8 mouse cellular contexts compared by ENCODE assay signal in genomic region chr3:121577032-121577591, GRCm38 (mm10). TPM values are rescaled to one million over a fixed set of nuclear protein-coding genes. Genes with fewer than 3 reads are reported as not detected.
DNase-seq lines count a peak whose midpoint lies in the region; ATAC-seq and TF ChIP-seq lines count a peak whose summit lies in the region.

No protein-coding gene starts in this region.

- no peaks in the 10 kb centered on the region for H3K36me3 ChIP-seq in G1E (replicated peaks)
- no peaks in the 10 kb centered on the region for H3K36me3 ChIP-seq in kidney, embryonic 16.5 days (ENCODE audit: insufficient read depth, low read length)

- DNase-seq in G1E (ENCODE audit: low spot score): peak; percentile 8
- DNase-seq in heart, adult 8-10 months (ENCODE audit: low spot score): peak; percentile 75
- no peak for DNase-seq in right cerebral cortex, postnatal 10 days (ENCODE audit: low spot score in 2 of 2)
- no peak for DNase-seq in right cerebral cortex, postnatal 36 days (ENCODE audit: low spot score in 2 of 2)
- DNase-seq in spleen, postnatal 14 days (ENCODE audit: low spot score in 2 of 2): no peak

- 0 out of 2 replicates have a peak, but pooled peaks cover 2% of the 10 kb centered on the region for H3K27me3 ChIP-seq in G1E (ENCODE audit: insufficient read depth, low read length)
- H3K27me3 ChIP-seq in kidney, embryonic 16.5 days (ENCODE audit: insufficient read depth, low read length): no peaks in the 10 kb centered on the region

- 0 out of 2 replicates have a peak overlapping the region, but pooled peaks have one; percentile 5 for H3K9ac ChIP-seq in kidney, embryonic 16.5 days (replicated peaks; ENCODE audit: low read length)

- 19% methylated on average over 10 of the region's 10 CpGs for WGBS in kidney, embryonic 16.5 days

- H3K4me1 ChIP-seq in G1E (ENCODE audit: insufficient read depth, low read depth, low read length): peaks cover 10% of the 10 kb centered on the region
- H3K4me1 ChIP-seq in bone marrow macrophage, adult 2 months (ENCODE audit: control insufficient read depth, insufficient read depth, low read length): peaks cover 18% of the 10 kb centered on the region
- peaks cover 17% of the 10 kb centered on the region for H3K4me1 ChIP-seq in kidney, embryonic 16.5 days (ENCODE audit: insufficient read depth, low read length)

- TF ChIP-seq CTCF in G1E (IDR thresholded peaks at IDR 0.05; ENCODE audit: low read depth, low read length): no peak
- TF ChIP-seq CTCF in bone marrow macrophage, adult 2 months (IDR thresholded peaks at IDR 0.05; ENCODE audit: low read depth, low read length): no peak

- no peak overlapping the region; the same call in 1 of the 2 replicates for H3K4me3 ChIP-seq in G1E (ENCODE audit: low read depth, low read length)
- H3K4me3 ChIP-seq in bone marrow macrophage, adult 2 months (ENCODE audit: insufficient read depth, low read length): no peak overlapping the region
- H3K4me3 ChIP-seq in kidney, embryonic 16.5 days (ENCODE audit: low read length): no peak overlapping the region

- no peaks in the 10 kb centered on the region for H3K9me3 ChIP-seq in G1E (replicated peaks)
- H3K9me3 ChIP-seq in kidney, embryonic 16.5 days (ENCODE audit: low read length): no peaks in the 10 kb centered on the region

- H3K27ac ChIP-seq in bone marrow macrophage, adult 2 months (ENCODE audit: insufficient read depth, low read depth, low read length): peak overlapping the region; percentile 61
- H3K27ac ChIP-seq in kidney, embryonic 16.5 days (ENCODE audit: low read length): peak overlapping the region; percentile 62

- no peak for TF ChIP-seq POLR2A in bone marrow macrophage, adult 2 months (IDR thresholded peaks at IDR 0.05; ENCODE audit: borderline replicate concordance, low read depth, low read length)

- ATAC-seq in G1E (ENCODE audit: extremely low read depth, insufficient number of reproducible peaks, low FRiP score, poor library complexity, severe bottlenecking): peak; percentile 87
- peak; percentile 86 for ATAC-seq in kidney, embryonic 16.5 days (ENCODE audit: low FRiP score, low TSS enrichment)
- peak; percentile 70 for ATAC-seq in megakaryocyte, adult 5-6 weeks (ENCODE audit: poor library complexity, severe bottlenecking)

- no peak overlapping the region for H3K4me2 ChIP-seq in kidney, embryonic 16.5 days (replicated peaks; ENCODE audit: low read depth, low read length)

RNA-seq across cellular contexts. Expression of gene Slc44a3, which starts 44.9 kb away (rescaled TPM):
- not detected in 2 replicates for total RNA-seq in G1E (2014; fragmentation: Nextera tagmentation)
- 0.06 and 0.33 TPM in 2 replicates for total RNA-seq in G1E (2017)
- polyA plus RNA-seq in G1E (2012): not detected in 2 replicates
- polyA plus RNA-seq in bone marrow macrophage, adult 2 months (2012; ENCODE audit: insufficient read depth, insufficient read length, missing spikeins): not detected in 2 replicates
- total RNA-seq in heart, adult 8-10 months (2022): under 1 TPM in 1 of 4 experiments, not detected in 3; 0.17 TPM
- polyA plus RNA-seq in kidney, embryonic 16.5 days (2015; fragmentation: Nextera tagmentation; extraction: Ambion mirVana): 13.2 and 13.5 TPM in 2 replicates
- total RNA-seq in megakaryocyte, adult 5-6 weeks (2015): not detected in 2 replicates
- total RNA-seq in megakaryocyte, adult 5-6 weeks (2017): not detected in 2 replicates

Comparison
In these comparisons a context has a peak if more than half of its experiments do, and no peak if none do; other contexts are left out.
1. DNase-seq: peak in G1E (single experiment) and heart, adult 8-10 months (single experiment); none in right cerebral cortex, postnatal 10 days (0 of 2), right cerebral cortex, postnatal 36 days (0 of 2) and spleen, postnatal 14 days (0 of 2).
2. Peak in every context shown above with its lines, with median percentiles within 50 percentile points of each other: ATAC-seq.